Comparison of ENCODE assay signal across 21 mouse cellular contexts in genomic region chr11:90345746-90346145, GRCm38 (mm10).
"Had no signal": no experiment of that assay in that cellular context is flagged by ENCODE, and none has a peak within 500 bp of the region (broad histone marks: within the 10 kb centered on the region; RNA-seq: fewer than 3 reads in every experiment).

No protein-coding gene starts in this region.

- DNase-seq: forebrain, postnatal 0 days; gastrocnemius, postnatal 14 days; gastrocnemius, postnatal 36 days; heart, adult 18-20 months; heart, postnatal 10 days; kidney, adult 18-20 months; layer of hippocampus, adult 9-11 months; layer of hippocampus, postnatal 36 days; left cerebral cortex, postnatal 4 days had no signal

- H3K27me3 ChIP-seq: forebrain, embryonic 15.5 days; heart, embryonic 12.5 days; hindbrain, embryonic 13.5 days; hindbrain, embryonic 15.5 days; limb, embryonic 13.5 days; limb, embryonic 15.5 days; liver, embryonic 12.5 days had no signal

- H3K9ac ChIP-seq: forebrain, embryonic 15.5 days; forebrain, postnatal 0 days; heart, embryonic 12.5 days; hindbrain, embryonic 13.5 days; hindbrain, embryonic 15.5 days; limb, embryonic 13.5 days; limb, embryonic 15.5 days; liver, embryonic 12.5 days; liver, embryonic 14.5 days had no signal

- H3K4me1 ChIP-seq: limb, embryonic 15.5 days; liver, embryonic 12.5 days had no signal

- H3K9me3 ChIP-seq: forebrain, embryonic 15.5 days; heart, embryonic 10.5 days; heart, embryonic 12.5 days; hindbrain, embryonic 13.5 days; hindbrain, embryonic 15.5 days; limb, embryonic 15.5 days; liver, embryonic 12.5 days had no signal

- ATAC-seq: forebrain, embryonic 15.5 days; forebrain, postnatal 0 days; hindbrain, postnatal 0 days; intestine, embryonic 16.5 days; liver, embryonic 12.5 days had no signal

- H3K4me3 ChIP-seq: forebrain, embryonic 15.5 days; heart, embryonic 10.5 days; heart, embryonic 12.5 days; hindbrain, embryonic 13.5 days; hindbrain, embryonic 15.5 days; limb, embryonic 13.5 days; limb, embryonic 15.5 days; liver, embryonic 12.5 days had no signal

- H3K36me3 ChIP-seq: forebrain, embryonic 15.5 days; hindbrain, embryonic 13.5 days; hindbrain, embryonic 15.5 days; limb, embryonic 13.5 days; limb, embryonic 15.5 days; liver, embryonic 12.5 days had no signal

- H3K27ac ChIP-seq: forebrain, embryonic 15.5 days; heart, embryonic 10.5 days; hindbrain, embryonic 13.5 days; hindbrain, embryonic 15.5 days; hindbrain, postnatal 0 days; kidney, postnatal 0 days; limb, embryonic 13.5 days; limb, embryonic 15.5 days; liver, embryonic 12.5 days; liver, embryonic 14.5 days had no signal

- H3K4me2 ChIP-seq: forebrain, embryonic 15.5 days; heart, embryonic 12.5 days; hindbrain, embryonic 13.5 days; hindbrain, embryonic 15.5 days; limb, embryonic 13.5 days; limb, embryonic 15.5 days; liver, embryonic 12.5 days had no signal
